Mouse (Mus musculus) neural tube, embryonic 15.5 days (tissue): ENCODE measurements at regions not wholly inside any gene's neighbourhood (a gene's known extent, or its start where the extent isn't known, plus 50 kb on each side); places are given as distances from the start of the nearest gene placed in this dataset.

Experiments used
- ATAC-seq: fragments of 200-750 bp; cut with Nextera tagmentation; 2 replicates; pipeline ENCODE4 v1.8.0; 2017; ENCODE audit warnings: mild to moderate bottlenecking, moderate TSS enrichment, moderate library complexity; ENCODE audit not compliant: low FRiP score
- H3K27ac ChIP-seq: fragments of 300-500 bp; sonication (generic); replicated peaks from 2 replicates; pipeline ENCODE4 v1.5.1; 2015; ENCODE audit warnings: mild to moderate bottlenecking, inconsistent platforms
- H3K27me3 ChIP-seq: fragments of 300-500 bp; sonication (generic); replicated peaks from 2 replicates; pipeline ENCODE4 v1.6.1; 2015; ENCODE audit warnings: inconsistent platforms
- H3K36me3 ChIP-seq: fragments of 300-500 bp; sonication (generic); 2 replicates; pipeline ENCODE4 v1.6.1; 2015; ENCODE audit warnings: inconsistent platforms
- H3K4me1 ChIP-seq: fragments of 300-500 bp; sonication (generic); 2 replicates; pipeline ENCODE4 v1.6.1; 2015; ENCODE audit warnings: inconsistent platforms
- H3K4me2 ChIP-seq: fragments of 300-500 bp; sonication (generic); 2 replicates; pipeline ENCODE4 v1.6.1; 2015; ENCODE audit warnings: inconsistent platforms, mild to moderate bottlenecking, moderate library complexity
- H3K4me3 ChIP-seq: fragments of 300-500 bp; sonication (generic); replicated peaks from 2 replicates; pipeline ENCODE4 v1.5.1; 2015; ENCODE audit warnings: mild to moderate bottlenecking, inconsistent platforms
- H3K9ac ChIP-seq: fragments of 300-500 bp; sonication (generic); replicated peaks from 2 replicates; pipeline ENCODE4 v1.6.1; 2015; ENCODE audit warnings: mild to moderate bottlenecking, inconsistent platforms
- H3K9me3 ChIP-seq: fragments of 300-500 bp; sonication (generic); replicated peaks from 2 replicates; pipeline ENCODE4 v1.6.1; 2016; ENCODE audit warnings: inconsistent platforms
- WGBS: fragments of 180-500 bp; shearing (Covaris S2); methylation state at CpG from one replicate; pipeline ENCODE4 v1.1.7; 2015; ENCODE audit warnings: mixed read lengths; 5-methylcytosine and 5-hydroxymethylcytosine counted together

GRCm38 (mm10) chr10:100685748-100686147, 95.5 kb downstream of the 1700017N19Rik start:
- Histone ChIP-seq H3K9ac (no peak overlapping the region), H3K4me3 (no peak overlapping the region), H3K4me2 (no peak overlapping the region), H3K27me3 (no peaks in the 10 kb centered on the region), H3K9me3 (no peaks in the 10 kb centered on the region), H3K27ac (no peak overlapping the region), H3K4me1 (no peaks in the 10 kb centered on the region), H3K36me3 (no peaks in the 10 kb centered on the region)
- WGBS = 10% methylated on average over 3 of the region's 3 CpGs
- ATAC-seq = peak; percentile 77

- no peaks in the 10 kb centered on the region for H3K9me3 ChIP-seq
- no peak overlapping the region for H3K4me3 ChIP-seq
- H3K27me3 ChIP-seq = no peaks in the 10 kb centered on the region
- no peaks in the 10 kb centered on the region for H3K4me1 ChIP-seq
- no peak overlapping the region for H3K27ac ChIP-seq
- H3K4me2 ChIP-seq = no peak overlapping the region
- no peak for ATAC-seq
- H3K36me3 ChIP-seq = no peaks in the 10 kb centered on the region
- 90% methylated on average over 2 of the region's 2 CpGs for WGBS
- H3K9ac ChIP-seq = no peak overlapping the region
Measured at GRCm38 (mm10) chr10:100695944-100696343, 105.7 kb downstream of the 1700017N19Rik start.

GRCm38 (mm10) chr10:100699206-100699605, 108.9 kb downstream of the 1700017N19Rik start:
- Histone ChIP-seq H3K36me3 (no peaks in the 10 kb centered on the region), H3K4me1 (no peaks in the 10 kb centered on the region), H3K27ac (no peak overlapping the region), H3K4me2 (no peak overlapping the region), H3K9ac (no peak overlapping the region), H3K27me3 (no peaks in the 10 kb centered on the region), H3K4me3 (no peak overlapping the region), H3K9me3 (no peaks in the 10 kb centered on the region)
- WGBS = 85% methylated on average over 4 of the region's 4 CpGs
- no peak for ATAC-seq

GRCm38 (mm10) chr10:100700281-100701205, 110.3 kb downstream of the 1700017N19Rik start:
- H3K9me3 ChIP-seq = no peaks in the 10 kb centered on the region
- H3K4me1 ChIP-seq = no peaks in the 10 kb centered on the region
- no peak for ATAC-seq
- H3K36me3 ChIP-seq = no peaks in the 10 kb centered on the region
- H3K4me2 ChIP-seq = no peak overlapping the region
- H3K27ac ChIP-seq = no peak overlapping the region
- no peak overlapping the region for H3K9ac ChIP-seq
- no peak overlapping the region for H3K4me3 ChIP-seq
- H3K27me3 ChIP-seq = no peaks in the 10 kb centered on the region
- 86% methylated on average over 10 of the region's 10 CpGs for WGBS

GRCm38 (mm10) chr10:100701938-100702337, 111.7 kb downstream of the 1700017N19Rik start:
- no peak for ATAC-seq
- Histone ChIP-seq H3K9ac (no peak overlapping the region), H3K27ac (no peak overlapping the region), H3K4me1 (no peaks in the 10 kb centered on the region), H3K4me2 (no peak overlapping the region), H3K36me3 (no peaks in the 10 kb centered on the region), H3K27me3 (no peaks in the 10 kb centered on the region), H3K9me3 (no peaks in the 10 kb centered on the region), H3K4me3 (no peak overlapping the region)
- WGBS = 90% methylated on average over 6 of the region's 6 CpGs

GRCm38 (mm10) chr10:100716084-100716667, 125.9 kb downstream of the 1700017N19Rik start:
- H3K27ac ChIP-seq = no peak overlapping the region
- 91% methylated on average over 7 of the region's 7 CpGs for WGBS
- no peaks in the 10 kb centered on the region for H3K36me3 ChIP-seq
- no peak overlapping the region for H3K4me3 ChIP-seq
- no peak overlapping the region for H3K9ac ChIP-seq
- no peaks in the 10 kb centered on the region for H3K27me3 ChIP-seq
- no peak overlapping the region for H3K4me2 ChIP-seq
- H3K9me3 ChIP-seq = no peaks in the 10 kb centered on the region
- ATAC-seq = no peak
- H3K4me1 ChIP-seq = no peaks in the 10 kb centered on the region

- Histone ChIP-seq H3K27ac (no peak overlapping the region), H3K4me3 (no peak overlapping the region), H3K4me2 (no peak overlapping the region), H3K36me3 (no peaks in the 10 kb centered on the region), H3K9ac (no peak overlapping the region), H3K4me1 (no peaks in the 10 kb centered on the region), H3K27me3 (no peaks in the 10 kb centered on the region), H3K9me3 (no peaks in the 10 kb centered on the region)
- WGBS = 28% methylated on average over 3 of the region's 3 CpGs
- no peak for ATAC-seq
Measured at GRCm38 (mm10) chr10:100718574-100718973, 128.3 kb downstream of the 1700017N19Rik start.

GRCm38 (mm10) chr10:100741269-100741668, 151.0 kb downstream of the 1700017N19Rik start:
- Histone ChIP-seq H3K27ac (no peak overlapping the region), H3K9ac (no peak overlapping the region), H3K27me3 (no peaks in the 10 kb centered on the region), H3K9me3 (no peaks in the 10 kb centered on the region), H3K4me1 (peaks cover 3% of the 10 kb centered on the region; the same call in 1 of the 2 replicates), H3K36me3 (no peaks in the 10 kb centered on the region), H3K4me3 (no peak overlapping the region), H3K4me2 (no peak overlapping the region)
- ATAC-seq = no peak
- WGBS = 64% methylated on average over 8 of the region's 8 CpGs

- no peak overlapping the region for H3K27ac ChIP-seq
- H3K4me2 ChIP-seq = no peak overlapping the region
- ATAC-seq = peak; percentile 61; the same call in 1 of the 2 replicates
- peaks cover 4% of the 10 kb centered on the region; the same call in 1 of the 2 replicates for H3K4me1 ChIP-seq
- no peaks in the 10 kb centered on the region for H3K36me3 ChIP-seq
- WGBS = 8% methylated on average over 7 of the region's 7 CpGs
- no peaks in the 10 kb centered on the region for H3K9me3 ChIP-seq
- no peak overlapping the region for H3K9ac ChIP-seq
- no peaks in the 10 kb centered on the region for H3K27me3 ChIP-seq
- H3K4me3 ChIP-seq = no peak overlapping the region
Measured at GRCm38 (mm10) chr10:100742065-100742464, 151.8 kb downstream of the 1700017N19Rik start.

- H3K27me3 ChIP-seq = no peaks in the 10 kb centered on the region
- WGBS = 28% methylated on average over 7 of the region's 7 CpGs
- no peak overlapping the region for H3K27ac ChIP-seq
- no peak overlapping the region for H3K4me3 ChIP-seq
- H3K9me3 ChIP-seq = no peaks in the 10 kb centered on the region
- no peak overlapping the region for H3K9ac ChIP-seq
- H3K4me2 ChIP-seq = no peak overlapping the region
- peaks cover 4% of the 10 kb centered on the region; the same call in 1 of the 2 replicates for H3K4me1 ChIP-seq
- no peak for ATAC-seq
- no peaks in the 10 kb centered on the region for H3K36me3 ChIP-seq
Measured at GRCm38 (mm10) chr10:100746151-100746550, 155.9 kb downstream of the 1700017N19Rik start.

GRCm38 (mm10) chr10:100754957-100755356, 164.7 kb downstream of the 1700017N19Rik start:
- WGBS = 27% methylated on average over 5 of the region's 5 CpGs
- no peaks in the 10 kb centered on the region for H3K9me3 ChIP-seq
- no peak for ATAC-seq

GRCm38 (mm10) chr10:100774252-100774651, 184.0 kb downstream of the 1700017N19Rik start:
- no peak for ATAC-seq
- H3K9me3 ChIP-seq = no peaks in the 10 kb centered on the region
- H3K4me2 ChIP-seq = no peak overlapping the region
- H3K9ac ChIP-seq = no peak overlapping the region
- no peaks in the 10 kb centered on the region for H3K4me1 ChIP-seq
- H3K27ac ChIP-seq = no peak overlapping the region
- H3K4me3 ChIP-seq = no peak overlapping the region
- no peaks in the 10 kb centered on the region for H3K27me3 ChIP-seq
- no peaks in the 10 kb centered on the region for H3K36me3 ChIP-seq

More at GRCm38 (mm10) chr10:100754957-100755356, 164.7 kb downstream of the 1700017N19Rik start:
- H3K9ac ChIP-seq = no peak overlapping the region
- no peaks in the 10 kb centered on the region for H3K27me3 ChIP-seq
- H3K4me1 ChIP-seq = no peaks in the 10 kb centered on the region
- no peaks in the 10 kb centered on the region for H3K36me3 ChIP-seq
- no peak overlapping the region for H3K4me3 ChIP-seq
- H3K27ac ChIP-seq = no peak overlapping the region
- H3K4me2 ChIP-seq = no peak overlapping the region
